Mouse (Mus musculus): ENCODE data around the gene Ptgs2. TPM values are rescaled to one million over a fixed set of nuclear protein-coding genes. Genes with fewer than 3 reads are reported as not detected.

Ptgs2 gene
- polyA plus RNA-seq (2015; fragmentation: Nextera tagmentation; extraction: Ambion mirVana) = 0.17 and 0.21 TPM in 2 replicates

DNA sequence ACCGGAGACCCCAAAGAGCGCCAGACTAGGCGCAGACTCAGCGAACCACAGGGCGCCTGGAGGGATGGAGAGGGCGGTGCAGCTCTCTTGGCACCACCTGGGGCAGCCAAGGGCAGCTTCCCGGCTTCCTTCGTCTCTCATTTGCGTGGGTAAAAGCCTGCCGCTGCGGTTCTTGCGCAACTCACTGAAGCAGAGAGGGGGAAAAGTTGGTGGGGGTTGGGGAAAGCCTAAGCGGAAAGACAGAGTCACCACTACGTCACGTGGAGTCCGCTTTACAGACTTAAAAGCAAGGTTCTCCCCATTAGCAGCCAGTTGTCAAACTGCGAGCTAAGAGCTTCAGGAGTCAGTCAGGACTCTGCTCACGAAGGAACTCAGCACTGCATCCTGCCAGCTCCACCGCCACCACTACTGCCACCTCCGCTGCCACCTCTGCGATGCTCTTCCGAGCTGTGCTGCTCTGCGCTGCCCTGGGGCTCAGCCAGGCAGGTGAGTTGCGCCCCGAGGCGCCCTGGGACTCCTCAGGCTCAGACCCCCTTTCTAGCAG lies at the start of gene Ptgs2:
Gene Ptgs2 (plus strand): TSS at position 242 of the 544 bp plus-strand sequence.
- no peaks in the 10 kb centered on the region for H3K27me3 ChIP-seq (replicated peaks; ENCODE audit: control insufficient read depth, insufficient read depth, low read length)
- H3K36me3 ChIP-seq (ENCODE audit: control insufficient read depth, insufficient read depth, low read length) = no peaks in the 10 kb centered on the region
- peak within 1 kb of the TSS; percentile 88 for H3K4me2 ChIP-seq (ENCODE audit: low read length)
- H3K9ac ChIP-seq (ENCODE audit: low read depth, low read length) = peak within 1 kb of the TSS; percentile 58
- 1% methylated on average over 26 of the region's 26 CpGs for WGBS
- H3K27ac ChIP-seq (ENCODE audit: low read depth, low read length) = no peak within 1 kb of the TSS
- H3K4me3 ChIP-seq (ENCODE audit: low read length) = peak within 1 kb of the TSS; percentile 47
- peak; percentile 90 for ATAC-seq
- H3K9me3 ChIP-seq (ENCODE audit: control insufficient read depth, low read length) = no peaks in the 10 kb centered on the region
- H3K4me1 ChIP-seq (ENCODE audit: control insufficient read depth, insufficient read depth, low read depth, low read length) = peaks cover 7% of the 10 kb centered on the region

DNA sequence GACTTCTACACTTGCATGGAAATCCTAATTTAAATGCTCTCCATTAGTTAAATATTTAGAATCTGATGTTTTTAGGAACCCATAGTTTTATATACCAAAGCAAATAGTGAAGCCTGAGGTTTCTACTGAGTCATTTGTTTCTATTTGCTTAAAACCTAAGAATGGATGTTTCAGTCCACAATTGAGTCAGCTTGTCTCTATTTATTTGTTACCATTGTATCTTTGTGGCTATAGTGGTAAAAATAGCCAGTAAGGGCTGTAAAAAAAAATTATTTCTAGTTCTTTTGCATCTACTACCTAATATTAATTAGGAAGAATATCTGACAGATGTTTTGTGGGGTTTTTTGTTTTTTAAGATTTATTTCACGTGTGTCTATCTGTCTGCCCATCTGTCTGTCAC lies 49.6 kb upstream of the Ptgs2 start:
- Histone ChIP-seq H3K27ac (ENCODE audit: low read depth, low read length) (no peak overlapping the region), H3K27me3 (replicated peaks; ENCODE audit: control insufficient read depth, insufficient read depth, low read length) (no peaks in the 10 kb centered on the region), H3K4me2 (ENCODE audit: low read length) (no peak overlapping the region), H3K4me3 (ENCODE audit: low read length) (no peak overlapping the region), H3K9ac (ENCODE audit: low read depth, low read length) (no peak overlapping the region), H3K9me3 (ENCODE audit: control insufficient read depth, low read length) (no peaks in the 10 kb centered on the region), H3K36me3 (ENCODE audit: control insufficient read depth, insufficient read depth, low read length) (no peaks in the 10 kb centered on the region), H3K4me1 (ENCODE audit: control insufficient read depth, insufficient read depth, low read depth, low read length) (no peaks in the 10 kb centered on the region)
- ATAC-seq = no peak
- 94% methylated on average over 1 of the region's 1 CpGs for WGBS

DNA sequence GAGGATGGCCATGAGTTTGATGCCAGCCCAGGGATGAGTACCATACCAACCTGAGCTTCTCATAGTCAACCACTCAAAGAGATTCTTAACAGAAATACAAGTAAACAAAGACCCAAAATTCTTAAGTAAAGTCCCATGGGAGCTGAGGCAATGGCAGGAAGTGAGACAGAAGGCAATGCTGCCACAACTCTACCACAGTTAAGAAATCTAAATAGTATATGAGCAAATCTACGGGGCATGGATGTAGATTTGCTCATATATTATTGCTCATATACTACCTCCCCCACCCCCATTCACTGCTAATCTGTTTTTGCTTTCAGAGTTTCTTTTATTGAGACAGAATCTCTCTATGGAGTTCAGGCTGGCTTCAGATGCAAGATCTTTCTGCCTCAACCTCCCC lies 34.1 kb upstream of the Ptgs2 start:
- H3K4me1 ChIP-seq (ENCODE audit: control insufficient read depth, insufficient read depth, low read depth, low read length) = no peaks in the 10 kb centered on the region
- no peaks in the 10 kb centered on the region for H3K27me3 ChIP-seq (replicated peaks; ENCODE audit: control insufficient read depth, insufficient read depth, low read length)
- H3K4me3 ChIP-seq (ENCODE audit: low read length) = no peak overlapping the region
- 93% methylated on average over 1 of the region's 1 CpGs for WGBS
- no peak overlapping the region for H3K9ac ChIP-seq (ENCODE audit: low read depth, low read length)
- no peak for ATAC-seq
- no peak overlapping the region for H3K4me2 ChIP-seq (ENCODE audit: low read length)
- H3K27ac ChIP-seq (ENCODE audit: low read depth, low read length) = no peak overlapping the region
- no peaks in the 10 kb centered on the region for H3K9me3 ChIP-seq (ENCODE audit: control insufficient read depth, low read length)
- no peaks in the 10 kb centered on the region for H3K36me3 ChIP-seq (ENCODE audit: control insufficient read depth, insufficient read depth, low read length)

GRCm38 (mm10) chr1:150072880-150073279 lies 27.0 kb upstream of the Ptgs2 start:
- no peak overlapping the region for H3K9ac ChIP-seq (ENCODE audit: low read depth, low read length)
- H3K4me1 ChIP-seq (ENCODE audit: control insufficient read depth, insufficient read depth, low read depth, low read length) = no peaks in the 10 kb centered on the region
- H3K9me3 ChIP-seq (ENCODE audit: control insufficient read depth, low read length) = no peaks in the 10 kb centered on the region
- H3K4me2 ChIP-seq (ENCODE audit: low read length) = no peak overlapping the region
- 84% methylated on average over 3 of the region's 3 CpGs for WGBS
- H3K36me3 ChIP-seq (ENCODE audit: control insufficient read depth, insufficient read depth, low read length) = no peaks in the 10 kb centered on the region
- no peak overlapping the region for H3K4me3 ChIP-seq (ENCODE audit: low read length)
- no peak for ATAC-seq
- H3K27ac ChIP-seq (ENCODE audit: low read depth, low read length) = no peak overlapping the region
- no peaks in the 10 kb centered on the region for H3K27me3 ChIP-seq (replicated peaks; ENCODE audit: control insufficient read depth, insufficient read depth, low read length)

DNA sequence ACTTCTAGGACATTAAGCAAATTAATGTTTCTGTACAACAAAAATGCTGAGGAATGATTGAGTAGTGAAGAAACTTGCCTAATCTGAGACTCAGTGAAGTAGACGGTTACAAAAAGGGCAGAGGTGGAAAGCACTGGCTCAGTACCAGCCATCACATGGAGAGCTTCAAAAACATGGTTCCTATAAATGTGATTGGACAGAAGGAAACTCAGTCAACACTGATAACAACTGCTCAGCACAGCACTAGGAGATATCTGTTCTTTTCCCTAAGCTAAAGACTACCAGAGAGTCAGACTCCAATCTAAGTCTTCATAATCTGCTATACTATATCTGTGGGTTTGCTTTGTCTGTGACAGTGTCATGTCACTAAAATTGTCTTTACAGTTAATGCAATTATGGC lies 25.2 kb upstream of the Ptgs2 start:
- Histone ChIP-seq H3K36me3 (ENCODE audit: control insufficient read depth, insufficient read depth, low read length) (no peaks in the 10 kb centered on the region), H3K4me1 (ENCODE audit: control insufficient read depth, insufficient read depth, low read depth, low read length) (no peaks in the 10 kb centered on the region), H3K4me3 (ENCODE audit: low read length) (no peak overlapping the region), H3K4me2 (ENCODE audit: low read length) (no peak overlapping the region), H3K27ac (ENCODE audit: low read depth, low read length) (no peak overlapping the region), H3K9me3 (ENCODE audit: control insufficient read depth, low read length) (no peaks in the 10 kb centered on the region), H3K27me3 (replicated peaks; ENCODE audit: control insufficient read depth, insufficient read depth, low read length) (no peaks in the 10 kb centered on the region), H3K9ac (ENCODE audit: low read depth, low read length) (no peak overlapping the region)
- 65% methylated on average over 1 of the region's 1 CpGs for WGBS
- no peak for ATAC-seq

GRCm38 (mm10) chr1:150089040-150089692 lies 10.7 kb upstream of the Ptgs2 start:
- WGBS = 73% methylated on average over 6 of the region's 6 CpGs

GRCm38 (mm10) chr1:150090229-150090628 lies 9.6 kb upstream of the Ptgs2 start:
- H3K9ac ChIP-seq (ENCODE audit: low read depth, low read length) = no peak overlapping the region
- H3K27ac ChIP-seq (ENCODE audit: low read depth, low read length) = no peak overlapping the region
- H3K4me3 ChIP-seq (ENCODE audit: low read length) = no peak overlapping the region
- 22% methylated on average over 1 of the region's 1 CpGs for WGBS
- H3K27me3 ChIP-seq (replicated peaks; ENCODE audit: control insufficient read depth, insufficient read depth, low read length) = no peaks in the 10 kb centered on the region
- H3K4me2 ChIP-seq (ENCODE audit: low read length) = no peak overlapping the region
- ATAC-seq = no peak
- no peaks in the 10 kb centered on the region for H3K36me3 ChIP-seq (ENCODE audit: control insufficient read depth, insufficient read depth, low read length)
- H3K9me3 ChIP-seq (ENCODE audit: control insufficient read depth, low read length) = no peaks in the 10 kb centered on the region; the same call in 1 of the 2 replicates
- no peaks in the 10 kb centered on the region for H3K4me1 ChIP-seq (ENCODE audit: control insufficient read depth, insufficient read depth, low read depth, low read length)

More at GRCm38 (mm10) chr1:150089040-150089692, 10.7 kb upstream of the Ptgs2 start:
- Histone ChIP-seq H3K9me3 (ENCODE audit: control insufficient read depth, low read length) (no peaks in the 10 kb centered on the region; the same call in 1 of the 2 replicates), H3K27me3 (replicated peaks; ENCODE audit: control insufficient read depth, insufficient read depth, low read length) (no peaks in the 10 kb centered on the region), H3K4me1 (ENCODE audit: control insufficient read depth, insufficient read depth, low read depth, low read length) (no peaks in the 10 kb centered on the region), H3K9ac (ENCODE audit: low read depth, low read length) (no peak overlapping the region), H3K4me3 (ENCODE audit: low read length) (no peak overlapping the region), H3K4me2 (ENCODE audit: low read length) (no peak overlapping the region), H3K36me3 (ENCODE audit: control insufficient read depth, insufficient read depth, low read length) (no peaks in the 10 kb centered on the region), H3K27ac (ENCODE audit: low read depth, low read length) (no peak overlapping the region)
- ATAC-seq = peak; percentile 27; the same call in 1 of the 2 replicates

GRCm38 (mm10) chr1:150097036-150097435 lies 2.8 kb upstream of the Ptgs2 start:
- no peak overlapping the region for H3K4me3 ChIP-seq (ENCODE audit: low read length)
- no peak for ATAC-seq

GRCm38 (mm10) chr1:150097721-150098120 lies 2.1 kb upstream of the Ptgs2 start:
- Histone ChIP-seq H3K4me3 (ENCODE audit: low read length) (no peak overlapping the region), H3K4me1 (ENCODE audit: control insufficient read depth, insufficient read depth, low read depth, low read length) (peaks cover 7% of the 10 kb centered on the region), H3K4me2 (ENCODE audit: low read length) (no peak overlapping the region), H3K36me3 (ENCODE audit: control insufficient read depth, insufficient read depth, low read length) (no peaks in the 10 kb centered on the region), H3K27ac (ENCODE audit: low read depth, low read length) (no peak overlapping the region), H3K9ac (ENCODE audit: low read depth, low read length) (no peak overlapping the region), H3K9me3 (ENCODE audit: control insufficient read depth, low read length) (no peaks in the 10 kb centered on the region; the same call in 1 of the 2 replicates), H3K27me3 (replicated peaks; ENCODE audit: control insufficient read depth, insufficient read depth, low read length) (no peaks in the 10 kb centered on the region)
- no peak for ATAC-seq
- 73% methylated on average over 1 of the region's 1 CpGs for WGBS

More at GRCm38 (mm10) chr1:150097036-150097435, 2.8 kb upstream of the Ptgs2 start:
- Histone ChIP-seq H3K27ac (ENCODE audit: low read depth, low read length) (no peak overlapping the region), H3K27me3 (replicated peaks; ENCODE audit: control insufficient read depth, insufficient read depth, low read length) (no peaks in the 10 kb centered on the region), H3K9ac (ENCODE audit: low read depth, low read length) (no peak overlapping the region), H3K36me3 (ENCODE audit: control insufficient read depth, insufficient read depth, low read length) (no peaks in the 10 kb centered on the region), H3K4me1 (ENCODE audit: control insufficient read depth, insufficient read depth, low read depth, low read length) (peaks cover 7% of the 10 kb centered on the region), H3K9me3 (ENCODE audit: control insufficient read depth, low read length) (no peaks in the 10 kb centered on the region; the same call in 1 of the 2 replicates), H3K4me2 (ENCODE audit: low read length) (no peak overlapping the region)
- WGBS = 90% methylated on average over 2 of the region's 2 CpGs
